Mouse (Mus musculus) stomach, embryonic 15.5 days (tissue): Measurements from ENCODE around the gene Tbcel. TPM values are rescaled to one million over a fixed set of nuclear protein-coding genes. Genes with fewer than 3 reads are reported as not detected.

ENCODE experiments used
- ATAC-seq: fragments of 200-750 bp; cut with Nextera tagmentation; 2 replicates; pipeline ENCODE4 v1.8.0; 2017; ENCODE audit warnings: low read depth, moderate number of reproducible peaks, moderate TSS enrichment; ENCODE audit not compliant: insufficient read depth, low FRiP score
- H3K27ac ChIP-seq: fragments of 300-500 bp; sonication (generic); 2 replicates; pipeline ENCODE4 v1.5.1; 2015; ENCODE audit warnings: mild to moderate bottlenecking, inconsistent platforms
- H3K27me3 ChIP-seq: fragments of 300-500 bp; sonication (generic); replicated peaks from 2 replicates; pipeline ENCODE4 v1.6.1; 2015; ENCODE audit warnings: inconsistent platforms
- H3K36me3 ChIP-seq: fragments of 300-500 bp; sonication (generic); 2 replicates; pipeline ENCODE4 v1.6.1; 2015; ENCODE audit warnings: inconsistent platforms
- H3K4me1 ChIP-seq: fragments of 300-500 bp; sonication (generic); 2 replicates; pipeline ENCODE4 v1.6.1; 2015; ENCODE audit warnings: inconsistent platforms
- H3K4me2 ChIP-seq: fragments of 300-500 bp; sonication (generic); 2 replicates; pipeline ENCODE4 v1.6.1; 2015; ENCODE audit warnings: mild to moderate bottlenecking, inconsistent platforms
- H3K4me3 ChIP-seq: fragments of 300-500 bp; sonication (generic); replicated peaks from 2 replicates; pipeline ENCODE4 v1.5.1; 2015; ENCODE audit warnings: inconsistent platforms
- H3K9ac ChIP-seq: fragments of 300-500 bp; sonication (generic); 2 replicates; pipeline ENCODE4 v1.6.1; 2015; ENCODE audit warnings: inconsistent platforms
- H3K9me3 ChIP-seq: fragments of 300-500 bp; sonication (generic); 2 replicates; pipeline ENCODE4 v1.6.1; 2016; ENCODE audit warnings: inconsistent platforms
- WGBS: fragments of 180-500 bp; shearing (Covaris S2); methylation state at CpG from one replicate; pipeline ENCODE4 v1.1.7; 2015; 5-methylcytosine and 5-hydroxymethylcytosine counted together
- polyA plus RNA-seq: library from polyadenylated mRNA; unstranded; fragments of >200 nt; fragmentation: Nextera tagmentation; extraction: Ambion mirVana; gene quantifications from 2 replicates; pipeline ENCODE4 v1.2.1, GENCODE M21; 2015

The Tbcel gene
- polyA plus RNA-seq, 1 experiment from 2014 or later, result 4.8 TPM

DNA sequence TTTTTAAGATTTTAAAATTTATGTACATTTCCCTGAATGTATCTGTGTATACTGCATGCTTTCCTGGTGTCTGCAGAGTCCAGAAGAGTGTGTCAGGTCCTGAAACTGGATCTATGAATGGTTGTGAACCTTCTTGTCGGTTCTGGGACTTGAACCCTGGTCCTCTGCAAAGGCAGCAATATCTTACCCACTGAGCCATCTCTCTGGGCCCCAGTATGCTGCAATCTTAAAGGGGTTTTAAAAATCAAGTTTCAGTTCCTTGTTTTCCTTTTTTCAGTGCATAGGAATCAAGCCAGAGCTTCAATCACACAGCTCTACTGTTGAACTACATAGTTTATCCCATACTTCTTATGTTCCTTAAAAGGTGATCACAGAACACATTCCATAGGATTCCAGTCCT is 24.7 kb downstream of the Tbcel start:
- Histone ChIP-seq H3K4me1 (no peaks in the 10 kb centered on the region), H3K27ac (no peak overlapping the region), H3K9me3 (no peaks in the 10 kb centered on the region), H3K9ac (no peak overlapping the region), H3K27me3 (no peaks in the 10 kb centered on the region), H3K36me3 (no peaks in the 10 kb centered on the region), H3K4me2 (no peak overlapping the region), H3K4me3 (no peak overlapping the region)
- ATAC-seq, result no peak
- 85% methylated on average over 1 of the region's 1 CpGs for WGBS

GRCm38 (mm10) chr9:42476166-42476565 is 31.4 kb downstream of the Tbcel start:
- no peak overlapping the region for H3K27ac ChIP-seq
- WGBS, result 67% methylated on average over 4 of the region's 4 CpGs
- H3K9me3 ChIP-seq, result no peaks in the 10 kb centered on the region
- no peak overlapping the region for H3K9ac ChIP-seq
- no peak overlapping the region for H3K4me2 ChIP-seq
- ATAC-seq, result no peak
- no peaks in the 10 kb centered on the region for H3K27me3 ChIP-seq
- H3K36me3 ChIP-seq, result no peaks in the 10 kb centered on the region
- no peak overlapping the region for H3K4me3 ChIP-seq
- H3K4me1 ChIP-seq, result peaks cover 3% of the 10 kb centered on the region

GRCm38 (mm10) chr9:42474244-42474643 is 33.4 kb downstream of the Tbcel start:
- WGBS, result 74% methylated on average over 8 of the region's 8 CpGs
- Histone ChIP-seq H3K27ac (no peak overlapping the region), H3K9me3 (no peaks in the 10 kb centered on the region), H3K36me3 (peaks cover 2% of the 10 kb centered on the region; the same call in 1 of the 2 replicates), H3K4me2 (no peak overlapping the region), H3K27me3 (no peaks in the 10 kb centered on the region), H3K4me1 (peaks cover 10% of the 10 kb centered on the region), H3K9ac (no peak overlapping the region), H3K4me3 (no peak overlapping the region)
- ATAC-seq, result no peak

- H3K4me1 ChIP-seq, result peaks cover 16% of the 10 kb centered on the region
- peak; percentile 88 for ATAC-seq
- peaks cover 2% of the 10 kb centered on the region; the same call in 1 of the 2 replicates for H3K36me3 ChIP-seq
- H3K9ac ChIP-seq, result peak overlapping the region; percentile 58; the same call in 1 of the 2 replicates
- H3K4me2 ChIP-seq, result peak overlapping the region; percentile 73
- peak overlapping the region; percentile 57 for H3K27ac ChIP-seq
- no peaks in the 10 kb centered on the region for H3K27me3 ChIP-seq
- peak overlapping the region; percentile 80 for H3K4me3 ChIP-seq
- WGBS, result 6% methylated on average over 48 of the region's 49 CpGs
- H3K9me3 ChIP-seq, result no peaks in the 10 kb centered on the region
Observed at GRCm38 (mm10) chr9:42471921-42472747, 35.5 kb downstream of the Tbcel start.

GRCm38 (mm10) chr9:42471214-42471613 is 36.4 kb downstream of the Tbcel start:
- H3K4me2 ChIP-seq, result peak overlapping the region; percentile 73
- H3K4me1 ChIP-seq, result peaks cover 16% of the 10 kb centered on the region
- peak; percentile 63 for ATAC-seq
- 45% methylated on average over 4 of the region's 4 CpGs for WGBS
- H3K4me3 ChIP-seq, result peak overlapping the region; percentile 80
- H3K9ac ChIP-seq, result peak overlapping the region; percentile 58; the same call in 1 of the 2 replicates
- peak overlapping the region; percentile 57; the same call in 1 of the 2 replicates for H3K27ac ChIP-seq
- H3K9me3 ChIP-seq, result no peaks in the 10 kb centered on the region
- H3K27me3 ChIP-seq, result no peaks in the 10 kb centered on the region
- peaks cover 2% of the 10 kb centered on the region; the same call in 1 of the 2 replicates for H3K36me3 ChIP-seq

- 93% methylated on average over 15 of the region's 15 CpGs for WGBS
- ATAC-seq, result no peak
- Histone ChIP-seq H3K4me3 (no peak overlapping the region), H3K36me3 (peaks cover 2% of the 10 kb centered on the region; the same call in 1 of the 2 replicates), H3K4me2 (no peak overlapping the region), H3K9ac (no peak overlapping the region), H3K9me3 (no peaks in the 10 kb centered on the region), H3K27ac (no peak overlapping the region), H3K4me1 (peaks cover 16% of the 10 kb centered on the region), H3K27me3 (no peaks in the 10 kb centered on the region)
Observed at GRCm38 (mm10) chr9:42469323-42469722, 38.3 kb downstream of the Tbcel start.

- WGBS, result 81% methylated on average over 5 of the region's 5 CpGs
- no peak for ATAC-seq
Observed at GRCm38 (mm10) chr9:42468360-42468759, 39.2 kb downstream of the Tbcel start.

DNA sequence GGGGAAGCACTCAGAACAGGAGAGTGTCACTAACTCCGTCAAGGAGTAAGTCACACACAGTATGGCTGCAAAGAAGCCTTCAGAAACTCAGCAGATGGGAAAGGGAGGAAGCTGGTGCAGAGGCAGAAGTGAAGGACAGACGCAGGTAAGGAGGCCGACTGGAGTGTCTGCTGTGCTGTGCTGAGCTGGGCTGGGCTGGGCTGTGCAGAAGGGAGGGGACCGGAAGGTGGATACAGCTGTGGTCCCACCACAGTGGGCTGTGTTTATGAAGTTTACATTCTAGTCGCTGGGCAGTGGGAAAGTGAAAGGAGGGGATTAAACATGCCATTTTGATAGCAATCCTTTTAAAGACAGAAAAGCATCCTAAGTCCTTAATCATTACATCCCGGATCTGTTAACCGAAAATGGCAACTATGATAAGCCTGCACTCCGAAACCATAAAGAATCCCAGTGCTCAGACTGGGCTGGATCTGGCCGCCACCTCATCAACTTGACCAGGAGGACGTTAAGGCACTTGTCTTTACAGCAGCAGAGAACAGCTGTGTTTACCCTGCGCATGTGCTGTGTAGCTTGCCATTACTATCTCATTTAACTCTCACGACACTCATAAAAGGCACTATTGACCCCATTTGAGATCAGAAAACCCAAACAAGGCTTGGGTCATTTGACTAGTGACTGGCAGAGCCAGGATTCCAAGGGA is 40.3 kb downstream of the Tbcel start:
- peaks cover 18% of the 10 kb centered on the region for H3K4me1 ChIP-seq
- peaks cover 2% of the 10 kb centered on the region; the same call in 1 of the 2 replicates for H3K36me3 ChIP-seq
- H3K4me2 ChIP-seq, result no peak overlapping the region
- ATAC-seq, result no peak
- no peaks in the 10 kb centered on the region for H3K9me3 ChIP-seq
- no peak overlapping the region for H3K27ac ChIP-seq
- no peaks in the 10 kb centered on the region for H3K27me3 ChIP-seq
- no peak overlapping the region for H3K9ac ChIP-seq
- no peak overlapping the region for H3K4me3 ChIP-seq
- 39% methylated on average over 12 of the region's 12 CpGs for WGBS

More at GRCm38 (mm10) chr9:42468360-42468759, 39.2 kb downstream of the Tbcel start:
- Histone ChIP-seq H3K27ac (no peak overlapping the region), H3K9ac (no peak overlapping the region), H3K9me3 (no peaks in the 10 kb centered on the region), H3K27me3 (no peaks in the 10 kb centered on the region), H3K4me2 (no peak overlapping the region), H3K4me1 (peaks cover 18% of the 10 kb centered on the region), H3K4me3 (no peak overlapping the region), H3K36me3 (peaks cover 2% of the 10 kb centered on the region; the same call in 1 of the 2 replicates)

- Histone ChIP-seq H3K9ac (no peak overlapping the region), H3K9me3 (no peaks in the 10 kb centered on the region), H3K27me3 (no peaks in the 10 kb centered on the region), H3K4me2 (no peak overlapping the region), H3K36me3 (peaks cover 2% of the 10 kb centered on the region; the same call in 1 of the 2 replicates), H3K4me3 (no peak overlapping the region), H3K4me1 (peaks cover 25% of the 10 kb centered on the region), H3K27ac (no peak overlapping the region)
- ATAC-seq, result no peak
- WGBS, result 65% methylated on average over 5 of the region's 5 CpGs
Observed at GRCm38 (mm10) chr9:42465661-42466091, 41.9 kb downstream of the Tbcel start.

DNA sequence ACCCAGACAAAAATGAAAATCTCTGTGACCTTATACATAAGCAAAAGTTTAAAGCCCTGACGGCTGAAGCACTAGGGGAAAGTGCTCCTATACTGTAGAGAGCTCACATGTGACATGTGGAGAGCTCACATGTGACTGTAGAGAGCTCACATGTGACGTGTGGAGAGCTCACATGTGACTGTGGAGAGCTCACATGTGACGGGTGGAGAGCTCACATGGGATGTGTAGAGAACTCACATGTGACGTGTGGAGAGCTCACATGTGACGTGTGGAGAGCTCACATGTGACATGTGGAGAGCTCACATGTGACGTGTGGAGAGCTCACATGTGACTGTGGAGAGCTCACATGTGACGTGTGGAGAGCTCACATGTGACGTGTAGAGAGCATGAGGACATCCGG is 43.4 kb downstream of the Tbcel start:
- Histone ChIP-seq H3K4me2 (no peak overlapping the region), H3K9me3 (no peaks in the 10 kb centered on the region), H3K27ac (peak overlapping the region; percentile 44; the same call in 1 of the 2 replicates), H3K36me3 (no peaks in the 10 kb centered on the region), H3K9ac (no peak overlapping the region), H3K4me3 (no peak overlapping the region), H3K4me1 (peaks cover 24% of the 10 kb centered on the region), H3K27me3 (no peaks in the 10 kb centered on the region)
- 86% methylated on average over 9 of the region's 9 CpGs for WGBS
- no peak for ATAC-seq

DNA sequence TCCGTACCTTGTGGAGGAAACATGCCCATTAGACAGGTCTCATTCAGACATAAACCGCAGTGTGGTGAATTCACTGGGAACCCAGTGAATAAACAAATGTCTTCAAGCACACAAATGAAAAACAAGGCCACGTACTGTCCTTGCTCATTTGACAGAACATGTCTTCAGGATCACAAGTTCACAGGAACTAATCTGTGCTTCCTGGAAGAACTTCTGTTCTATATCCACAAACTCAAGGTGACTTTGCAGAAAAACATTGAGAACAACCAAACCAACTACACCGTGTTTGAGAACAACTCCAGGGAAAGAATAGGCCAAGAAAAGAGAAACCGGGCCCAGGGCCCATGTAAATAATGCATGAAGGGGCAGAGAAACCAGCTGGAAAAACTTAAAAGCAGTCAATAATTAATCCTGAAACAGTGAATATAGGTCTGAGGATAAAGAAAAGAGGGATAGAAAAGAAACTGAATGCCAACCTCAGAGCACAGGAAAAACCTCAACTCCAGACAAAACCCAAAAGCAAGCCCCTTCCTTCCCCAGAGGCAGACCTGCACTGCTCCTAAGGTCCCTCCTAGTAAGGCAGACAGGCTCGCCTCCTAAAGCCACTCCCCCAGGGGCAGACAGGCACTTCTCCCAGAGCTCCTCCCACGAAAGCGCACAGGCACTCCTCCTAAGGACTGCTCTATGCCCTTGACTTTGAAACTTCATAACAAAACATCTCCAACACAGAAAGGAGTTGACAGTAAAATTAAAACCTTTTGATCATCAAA is 44.2 kb downstream of the Tbcel start:
- H3K4me3 ChIP-seq, result no peak overlapping the region
- peak; percentile 88 for ATAC-seq
- no peak overlapping the region for H3K9ac ChIP-seq
- H3K9me3 ChIP-seq, result no peaks in the 10 kb centered on the region
- H3K27me3 ChIP-seq, result no peaks in the 10 kb centered on the region
- peaks cover 24% of the 10 kb centered on the region for H3K4me1 ChIP-seq
- 41% methylated on average over 8 of the region's 8 CpGs for WGBS
- H3K36me3 ChIP-seq, result no peaks in the 10 kb centered on the region
- H3K4me2 ChIP-seq, result 0 out of 2 replicates have a peak overlapping the region, but pooled peaks have one; percentile 17
- peak overlapping the region; percentile 36; the same call in 1 of the 2 replicates for H3K27ac ChIP-seq
